Mouse (Mus musculus) forebrain, embryonic 13.5 days (tissue): ENCODE results near the gene Gm5475. TPM values are rescaled to one million over a fixed set of nuclear protein-coding genes. Genes with fewer than 3 reads are reported as not detected.

Source experiments
- polyA plus RNA-seq: library from polyadenylated mRNA; unstranded; fragments of >200 nt; fragmentation: Nextera tagmentation; extraction: Ambion mirVana; gene quantifications from 2 replicates; pipeline ENCODE4 v1.2.1, GENCODE M21; 2015

Gene Gm5475
- polyA plus RNA-seq, 1 experiment from 2014 or later, result not detected

Other genes starting within 250 kb of the Gm5475 start
- gene Atf1, start 194.3 kb upstream of the Gm5475 start, polyA plus RNA-seq, result 25.8 and 27.8 TPM in 2 replicates
- gene Tmprss12, start 141.3 kb upstream of the Gm5475 start, polyA plus RNA-seq, result not detected in 2 replicates
- 3.2 and 4.6 TPM in 2 replicates for gene Mettl7a1, start 118.0 kb upstream of the Gm5475 start, polyA plus RNA-seq
- not detected in 2 replicates for gene Mettl7a3, start 87.2 kb upstream of the Gm5475 start, polyA plus RNA-seq
- not detected in 2 replicates for gene Methig1, start 69.0 kb upstream of the Gm5475 start, polyA plus RNA-seq
- gene Mettl7a2, start 68.9 kb upstream of the Gm5475 start, polyA plus RNA-seq, result not detected in 2 replicates
- not detected in 2 replicates for gene Higd1c, start 57.6 kb upstream of the Gm5475 start, polyA plus RNA-seq
- gene Slc11a2, start 2.9 kb downstream of the Gm5475 start, polyA plus RNA-seq, result 21.3 and 22.1 TPM in 2 replicates
- gene Letmd1, start 46.9 kb downstream of the Gm5475 start, polyA plus RNA-seq, result 44.7 and 50.3 TPM in 2 replicates
- 34.7 and 39.2 TPM in 2 replicates for gene Csrnp2, start 73.3 kb downstream of the Gm5475 start, polyA plus RNA-seq
- 35.2 and 38.3 TPM in 2 replicates for gene Tfcp2, start 129.9 kb downstream of the Gm5475 start, polyA plus RNA-seq
- 36.4 and 37.5 TPM in 2 replicates for gene Pou6f1, start 177.8 kb downstream of the Gm5475 start, polyA plus RNA-seq
- gene Dazap2, start 193.2 kb downstream of the Gm5475 start, polyA plus RNA-seq, result 190 and 192 TPM in 2 replicates
- 1.7 and 2.1 TPM in 2 replicates for gene Smagp, start 214.8 kb downstream of the Gm5475 start, polyA plus RNA-seq
- 1.3 and 1.7 TPM in 2 replicates for gene Bin2, start 247.4 kb downstream of the Gm5475 start, polyA plus RNA-seq